Mouse (Mus musculus) spleen, adult 2 months (tissue): ENCODE data around the gene Zbtb46.

Experiments
- CTCF ChIP-seq: fragments of 200-500 bp; IDR thresholded peaks from 2 replicates; pipeline ENCODE4 v1.5.1; 2011; ENCODE audit warnings: mild to moderate bottlenecking, inconsistent platforms; ENCODE audit not compliant: insufficient read depth, insufficient read length, insufficient replicate concordance; ENCODE audit errors: extremely low read depth
- POLR2A ChIP-seq: fragments of 200-500 bp; IDR thresholded peaks from 2 replicates; pipeline ENCODE4 v1.6.1; 2011; ENCODE audit warnings: low read depth, low read length, inconsistent platforms

DNA sequence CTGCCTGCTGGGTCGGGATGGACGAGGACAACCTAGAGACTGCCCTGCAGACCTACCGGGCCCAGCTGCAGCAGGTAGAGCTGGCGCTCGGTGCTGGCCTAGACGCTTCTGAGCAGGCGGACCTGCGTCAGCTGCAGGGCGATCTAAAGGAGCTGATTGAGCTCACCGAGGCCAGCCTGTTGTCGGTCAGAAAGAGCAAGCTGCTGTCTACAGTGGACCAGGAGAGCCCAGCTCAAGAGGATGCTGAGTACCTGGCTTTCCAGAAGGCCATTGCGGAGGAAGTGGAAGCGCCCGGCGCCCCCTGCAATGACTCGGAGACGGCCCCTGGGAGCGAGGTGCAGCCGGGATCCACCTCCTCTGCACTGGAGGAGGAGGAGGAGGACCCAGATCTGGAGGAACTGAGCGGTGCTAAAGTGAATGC is 93.6 kb downstream of the Zbtb46 start:
- TF ChIP-seq POLR2A (no peak), CTCF (no peak)
